ENCODE assay signal across 8 mouse cellular contexts in genomic region chr3:21936616-21937015, GRCm38 (mm10).
DNase-seq lines count a peak whose midpoint lies in the region; ATAC-seq and TF ChIP-seq lines count a peak whose summit lies in the region.

No protein-coding gene starts in this region.

- H3K4me2 ChIP-seq in embryonic facial prominence, embryonic 12.5 days (replicated peaks), result peak overlapping the region; percentile 45; the same call in 1 of the 2 replicates
- H3K4me2 ChIP-seq in intestine, postnatal 0 days (replicated peaks; ENCODE audit: low read depth), result peak overlapping the region; percentile 59
- H3K4me2 ChIP-seq in midbrain, embryonic 16.5 days (ENCODE audit: low read length), result peak overlapping the region; percentile 56

- DNase-seq in heart, embryonic 10.5 days (ENCODE audit: low spot score), result no peak
- DNase-seq in heart, postnatal 4 days, result no peak
- DNase-seq in gastrocnemius, postnatal 10 days, result no peak
- no peak for DNase-seq in spleen, adult 12 weeks (ENCODE audit: low spot score)

- H3K27ac ChIP-seq in heart, embryonic 10.5 days, result peak overlapping the region; percentile 84
- H3K27ac ChIP-seq in embryonic facial prominence, embryonic 12.5 days, result peak overlapping the region; percentile 79
- H3K27ac ChIP-seq in intestine, postnatal 0 days (ENCODE audit: low read depth, low read length), result no peak overlapping the region
- peak overlapping the region; percentile 87 for H3K27ac ChIP-seq in midbrain, embryonic 16.5 days (ENCODE audit: low read length)

- peaks cover 40% of the 10 kb centered on the region for H3K4me1 ChIP-seq in heart, embryonic 10.5 days
- peaks cover 65% of the 10 kb centered on the region for H3K4me1 ChIP-seq in E14TG2a.4 (replicated peaks; ENCODE audit: low read depth, low read length)
- H3K4me1 ChIP-seq in embryonic facial prominence, embryonic 12.5 days, result peaks cover 33% of the 10 kb centered on the region
- 0 out of 2 replicates have a peak, but pooled peaks cover 7% of the 10 kb centered on the region for H3K4me1 ChIP-seq in intestine, postnatal 0 days (replicated peaks; ENCODE audit: control insufficient read depth, insufficient read depth, low read length)
- H3K4me1 ChIP-seq in midbrain, embryonic 16.5 days (ENCODE audit: control insufficient read depth, insufficient read depth, low read length), result peaks cover 30% of the 10 kb centered on the region

- no peak for TF ChIP-seq CTCF in E14TG2a.4 (conservative IDR thresholded peaks at IDR 0.05; ENCODE audit: low read length)
- no peak for TF ChIP-seq CTCF in intestine, postnatal 0 days (IDR thresholded peaks at IDR 0.05; ENCODE audit: low read depth)

- H3K36me3 ChIP-seq in heart, embryonic 10.5 days, result no peaks in the 10 kb centered on the region
- no peaks in the 10 kb centered on the region for H3K36me3 ChIP-seq in E14TG2a.4 (ENCODE audit: insufficient read depth, low read length)
- H3K36me3 ChIP-seq in embryonic facial prominence, embryonic 12.5 days, result no peaks in the 10 kb centered on the region
- H3K36me3 ChIP-seq in intestine, postnatal 0 days (ENCODE audit: control insufficient read depth, insufficient read depth), result no peaks in the 10 kb centered on the region
- no peaks in the 10 kb centered on the region for H3K36me3 ChIP-seq in midbrain, embryonic 16.5 days (ENCODE audit: control insufficient read depth, insufficient read depth, low read length)

- no peak overlapping the region for H3K9ac ChIP-seq in embryonic facial prominence, embryonic 12.5 days
- no peak overlapping the region for H3K9ac ChIP-seq in intestine, postnatal 0 days (ENCODE audit: low read depth, low read length)
- no peak overlapping the region for H3K9ac ChIP-seq in midbrain, embryonic 16.5 days (ENCODE audit: low read depth, low read length)

- H3K4me3 ChIP-seq in heart, embryonic 10.5 days, result peak overlapping the region; percentile 49
- peak overlapping the region; percentile 68 for H3K4me3 ChIP-seq in E14TG2a.4 (replicated peaks; ENCODE audit: low read length)
- H3K4me3 ChIP-seq in embryonic facial prominence, embryonic 12.5 days, result no peak overlapping the region; the same call in 1 of the 2 replicates
- no peak overlapping the region for H3K4me3 ChIP-seq in intestine, postnatal 0 days (ENCODE audit: low read depth, low read length)
- no peak overlapping the region for H3K4me3 ChIP-seq in midbrain, embryonic 16.5 days (ENCODE audit: low read depth, low read length)

- ATAC-seq in embryonic facial prominence, embryonic 12.5 days (ENCODE audit: insufficient number of reproducible peaks, insufficient read depth, low FRiP score, low TSS enrichment), result 0 out of 2 replicates have a peak, but pooled peaks have one; percentile 2
- no peak for ATAC-seq in intestine, postnatal 0 days
- ATAC-seq in midbrain, embryonic 16.5 days, result no peak

- H3K27me3 ChIP-seq in heart, embryonic 10.5 days (ENCODE audit: insufficient read depth, poor library complexity, severe bottlenecking), result no peaks in the 10 kb centered on the region
- no peaks in the 10 kb centered on the region for H3K27me3 ChIP-seq in E14TG2a.4 (ENCODE audit: insufficient read depth, low read length)
- H3K27me3 ChIP-seq in embryonic facial prominence, embryonic 12.5 days, result no peaks in the 10 kb centered on the region
- no peaks in the 10 kb centered on the region for H3K27me3 ChIP-seq in intestine, postnatal 0 days (replicated peaks; ENCODE audit: control insufficient read depth, insufficient read depth, low read length)
- no peaks in the 10 kb centered on the region for H3K27me3 ChIP-seq in midbrain, embryonic 16.5 days (ENCODE audit: control insufficient read depth, insufficient read depth, low read depth, low read length)

- no peaks in the 10 kb centered on the region for H3K9me3 ChIP-seq in heart, embryonic 10.5 days
- H3K9me3 ChIP-seq in E14TG2a.4 (ENCODE audit: low read length), result no peaks in the 10 kb centered on the region
- H3K9me3 ChIP-seq in embryonic facial prominence, embryonic 12.5 days, result no peaks in the 10 kb centered on the region
- no peaks in the 10 kb centered on the region for H3K9me3 ChIP-seq in intestine, postnatal 0 days (ENCODE audit: control insufficient read depth)
- no peaks in the 10 kb centered on the region for H3K9me3 ChIP-seq in midbrain, embryonic 16.5 days (replicated peaks; ENCODE audit: control insufficient read depth, low read length, poor library complexity, severe bottlenecking)

- WGBS in heart, embryonic 10.5 days, result 17% methylated on average over 8 of the region's 8 CpGs
- WGBS in embryonic facial prominence, embryonic 12.5 days, result 9% methylated on average over 8 of the region's 8 CpGs
- 31% methylated on average over 8 of the region's 8 CpGs for WGBS in intestine, postnatal 0 days
- WGBS in midbrain, embryonic 16.5 days, result 8% methylated on average over 8 of the region's 8 CpGs

Comparison
In these comparisons a context has a peak if more than half of its experiments do, and no peak if none do; other contexts are left out.
1. H3K4me3 ChIP-seq: peak in heart, embryonic 10.5 days (single experiment) and E14TG2a.4 (single experiment); none in embryonic facial prominence, embryonic 12.5 days (single experiment), intestine, postnatal 0 days (single experiment) and midbrain, embryonic 16.5 days (single experiment).
2. Peak in every context shown above with its lines, with median percentiles within 50 percentile points of each other: H3K4me2 ChIP-seq.